In genomic region chr11:77624002-77624401, GRCm38 (mm10) we compare ENCODE assay signal across 8 mouse cellular contexts. TPM values are rescaled to one million over a fixed set of nuclear protein-coding genes. Genes with fewer than 3 reads are reported as not detected.
DNase-seq lines count a peak whose midpoint lies in the region; ATAC-seq and TF ChIP-seq lines count a peak whose summit lies in the region.

No protein-coding gene starts in this region.

- H3K4me2 ChIP-seq in lung, postnatal 0 days (replicated peaks; ENCODE audit: low read depth, low read length): peak overlapping the region; percentile 53
- peak overlapping the region; percentile 52 for H3K4me2 ChIP-seq in limb, embryonic 15.5 days
- peak overlapping the region; percentile 66 for H3K4me2 ChIP-seq in stomach, embryonic 15.5 days

- no peaks in the 10 kb centered on the region; the same call in 1 of the 2 replicates for H3K4me1 ChIP-seq in cerebellum, adult 2 months (ENCODE audit: control insufficient read depth, insufficient read depth, low read length)
- peaks cover 9% of the 10 kb centered on the region for H3K4me1 ChIP-seq in lung, postnatal 0 days (ENCODE audit: insufficient read depth, low read depth, low read length)
- H3K4me1 ChIP-seq in limb, embryonic 15.5 days: peaks cover 12% of the 10 kb centered on the region
- H3K4me1 ChIP-seq in stomach, embryonic 15.5 days: peaks cover 18% of the 10 kb centered on the region; the same call in 1 of the 2 replicates

- no peak for TF ChIP-seq POLR2A in cerebellum, adult 2 months (IDR thresholded peaks at IDR 0.05; ENCODE audit: borderline replicate concordance, insufficient read depth, low read length)

- H3K36me3 ChIP-seq in lung, postnatal 0 days (ENCODE audit: insufficient read depth, low read length): no peaks in the 10 kb centered on the region
- H3K36me3 ChIP-seq in limb, embryonic 15.5 days: no peaks in the 10 kb centered on the region
- H3K36me3 ChIP-seq in stomach, embryonic 15.5 days: no peaks in the 10 kb centered on the region

- DNase-seq in cerebellum, adult 2 months: no peak
- no peak for DNase-seq in cerebellum, postnatal 10 days
- no peak for DNase-seq in lung, postnatal 0 days (ENCODE audit: low spot score)
- no peak for DNase-seq in lung, postnatal 14 days
- DNase-seq in thymus, postnatal 14 days: no peak
- DNase-seq in frontal cortex, postnatal 25 days (ENCODE audit: low spot score in 2 of 2): no peak

- H3K9ac ChIP-seq in lung, postnatal 0 days (replicated peaks; ENCODE audit: low read depth): 0 out of 2 replicates have a peak overlapping the region, but pooled peaks have one; percentile 19
- 0 out of 2 replicates have a peak overlapping the region, but pooled peaks have one; percentile 0 for H3K9ac ChIP-seq in limb, embryonic 15.5 days
- H3K9ac ChIP-seq in stomach, embryonic 15.5 days: no peak overlapping the region

- H3K9me3 ChIP-seq in lung, postnatal 0 days (ENCODE audit: low read length): no peaks in the 10 kb centered on the region
- H3K9me3 ChIP-seq in limb, embryonic 15.5 days: no peaks in the 10 kb centered on the region
- no peaks in the 10 kb centered on the region for H3K9me3 ChIP-seq in stomach, embryonic 15.5 days

- 28% methylated on average over 5 of the region's 5 CpGs for whole genome bisulfite sequencing in cerebellum, adult 2 months
- WGBS in lung, postnatal 0 days: 41% methylated on average over 5 of the region's 5 CpGs
- 26% methylated on average over 5 of the region's 5 CpGs for WGBS in limb, embryonic 15.5 days
- 28% methylated on average over 5 of the region's 5 CpGs for WGBS in stomach, embryonic 15.5 days

- no peak for TF ChIP-seq EP300 in lung, postnatal 0 days (IDR thresholded peaks at IDR 0.05)

- no peaks in the 10 kb centered on the region for H3K27me3 ChIP-seq in cerebellum, adult 2 months (ENCODE audit: control insufficient read depth, insufficient read depth, low read length)
- no peaks in the 10 kb centered on the region for H3K27me3 ChIP-seq in lung, postnatal 0 days (replicated peaks; ENCODE audit: insufficient read depth, low read length)
- H3K27me3 ChIP-seq in limb, embryonic 15.5 days: no peaks in the 10 kb centered on the region
- H3K27me3 ChIP-seq in stomach, embryonic 15.5 days (replicated peaks): no peaks in the 10 kb centered on the region

- ATAC-seq in lung, postnatal 0 days: no peak
- ATAC-seq in limb, embryonic 15.5 days (ENCODE audit: insufficient number of reproducible peaks, low FRiP score, low TSS enrichment, low read depth): no peak
- ATAC-seq in stomach, embryonic 15.5 days (ENCODE audit: insufficient read depth, low FRiP score, low read depth): no peak

- H3K27ac ChIP-seq in cerebellum, adult 2 months (ENCODE audit: insufficient read depth, low read length): peak overlapping the region; percentile 70; the same call in 1 of the 2 replicates
- no peak overlapping the region for H3K27ac ChIP-seq in lung, postnatal 0 days (ENCODE audit: low read length)
- 0 out of 2 replicates have a peak overlapping the region, but pooled peaks have one; percentile 33 for H3K27ac ChIP-seq in limb, embryonic 15.5 days
- H3K27ac ChIP-seq in stomach, embryonic 15.5 days: peak overlapping the region; percentile 71

- peak overlapping the region; percentile 73 for H3K4me3 ChIP-seq in cerebellum, adult 2 months (replicated peaks; ENCODE audit: insufficient read depth, low read depth, low read length)
- H3K4me3 ChIP-seq in lung, postnatal 0 days (ENCODE audit: low read depth, low read length): 0 out of 2 replicates have a peak overlapping the region, but pooled peaks have one; percentile 16
- H3K4me3 ChIP-seq in limb, embryonic 15.5 days: peak overlapping the region; percentile 27
- H3K4me3 ChIP-seq in stomach, embryonic 15.5 days (replicated peaks): peak overlapping the region; percentile 32; the same call in 1 of the 2 replicates

- no peak for TF ChIP-seq CTCF in cerebellum, adult 2 months (IDR thresholded peaks at IDR 0.05; ENCODE audit: borderline replicate concordance, insufficient read depth, low read depth, low read length)
- no peak for TF ChIP-seq CTCF in lung, postnatal 0 days (IDR thresholded peaks at IDR 0.05)

RNA-seq across cellular contexts. Expression of gene Taok1, which starts 16.4 kb away (rescaled TPM):
- 26.7 and 26.8 TPM in 2 replicates for polyA plus RNA-seq in cerebellum, adult 2 months (2012; rRNA removed)
- 18.4 and 21.4 TPM in 2 replicates for polyA plus RNA-seq in lung, postnatal 0 days (2015; fragmentation: Nextera tagmentation; extraction: Ambion mirVana)
- 12.4 and 13.3 TPM in 2 replicates for polyA plus RNA-seq in limb, embryonic 15.5 days (2015; fragmentation: Nextera tagmentation; extraction: Ambion mirVana)
- 12.4 and 13.4 TPM in 2 replicates for polyA plus RNA-seq in stomach, embryonic 15.5 days (2015; fragmentation: Nextera tagmentation; extraction: Ambion mirVana)

Comparison
In these comparisons a context has a peak if more than half of its experiments do, and no peak if none do; other contexts are left out.
1. H3K4me3 ChIP-seq: peak in every context shown above with its lines; median percentile 73 in cerebellum, adult 2 months; 32 in stomach, embryonic 15.5 days; 27 in limb, embryonic 15.5 days; 16 in lung, postnatal 0 days.